Mouse (Mus musculus): ENCODE measurements around the gene AU021092.

- TF ChIP-seq POLR2A (IDR thresholded peaks at IDR 0.05; ENCODE audit: low read depth, low read length) (no peak), CTCF (IDR thresholded peaks at IDR 0.05; ENCODE audit: extremely low read depth, insufficient read depth, insufficient read length, insufficient replicate concordance) (no peak)
Observed at GRCm38 (mm10) chr16:5216686-5217085, 5.4 kb downstream of the AU021092 start.
